Mouse (Mus musculus) G1E (cell line): Measurements from ENCODE around the gene Kndc1.

ENCODE experiments used
- CTCF ChIP-seq: IDR thresholded peaks from 2 replicates; pipeline ENCODE4 v1.5.1; 2012; ENCODE audit warnings: low read depth, low read length, inconsistent platforms, mixed read lengths
- POLR2AphosphoS5 ChIP-seq: IDR thresholded peaks from 2 replicates; pipeline ENCODE4 v1.6.1; 2012; ENCODE audit warnings: low read depth, low read length, inconsistent platforms; ENCODE audit not compliant: insufficient replicate concordance

DNA sequence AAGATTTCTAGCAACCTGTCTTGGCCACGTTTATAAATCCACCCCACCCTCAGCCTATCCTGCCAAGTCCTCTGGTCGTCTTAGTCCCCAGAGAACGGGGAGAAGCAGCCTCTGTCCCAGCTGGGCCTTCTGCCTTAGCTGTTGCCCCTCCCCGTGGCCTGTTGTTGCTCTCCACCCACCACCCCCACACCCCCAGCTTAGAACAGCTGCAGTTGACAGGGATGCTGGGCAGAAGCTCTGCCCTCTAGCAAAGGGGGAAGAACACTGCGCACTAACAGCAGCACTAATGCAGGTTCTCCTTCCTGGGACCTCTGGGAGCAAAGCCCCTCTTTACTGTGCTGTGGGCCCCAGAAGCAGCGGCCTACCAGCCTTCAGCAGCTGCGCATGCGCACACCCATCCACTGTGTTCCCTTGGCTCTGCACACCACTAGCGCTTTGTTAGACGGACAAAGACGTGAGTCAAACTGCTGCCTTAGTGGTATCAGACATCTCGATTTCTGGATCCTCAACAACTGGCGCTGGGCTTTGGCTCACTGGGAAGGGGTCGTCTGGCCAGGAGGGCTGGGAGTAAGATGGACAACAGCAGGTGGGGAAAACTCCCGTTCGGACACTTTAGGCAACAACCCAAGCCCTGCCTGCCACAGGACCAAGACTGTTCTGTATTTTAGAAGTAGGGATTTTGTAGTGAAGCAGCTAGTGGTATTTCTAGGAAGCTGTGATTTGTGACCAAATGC lies 46.1 kb downstream of the Kndc1 start:
- TF ChIP-seq CTCF = no peak
- no peak for TF ChIP-seq POLR2AphosphoS5
